Comparison of ENCODE assay signal across 14 mouse cellular contexts in the genomic region with DNA sequence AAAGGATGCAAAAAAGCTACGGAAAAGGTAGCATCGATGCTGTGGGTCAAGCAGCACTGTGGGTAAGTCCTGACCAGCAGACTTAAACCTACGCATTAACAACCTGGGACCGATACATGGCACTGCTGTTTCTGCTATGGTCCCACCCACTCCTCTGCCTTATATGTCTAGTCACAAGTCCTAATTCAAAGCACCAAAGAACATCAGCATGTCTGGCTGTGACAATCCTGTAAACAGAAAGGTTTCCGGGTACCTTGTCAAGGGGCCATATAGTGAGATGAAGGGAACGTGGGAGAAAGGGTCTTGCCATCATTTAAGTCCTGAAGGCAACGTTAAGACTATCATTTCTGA.
A peak's percentile ranks its signal among the peaks of the same experiment; 100 is the strongest.
DNase-seq lines count a peak whose midpoint lies in the region; ATAC-seq and TF ChIP-seq lines count a peak whose summit lies in the region.
"Had no signal": no experiment of that assay in that cellular context is flagged by ENCODE, and none has a peak within 500 bp of the region (broad histone marks: within the 10 kb centered on the region; RNA-seq: fewer than 3 reads in every experiment).

No protein-coding gene starts in this region.

- H3K27me3 ChIP-seq in hindbrain, embryonic 13.5 days, result no peaks in the 10 kb centered on the region
- no peaks in the 10 kb centered on the region for H3K27me3 ChIP-seq in hindbrain, embryonic 10.5 days (ENCODE audit: insufficient read depth, poor library complexity, severe bottlenecking)
- no peaks in the 10 kb centered on the region for H3K27me3 ChIP-seq in hindbrain, embryonic 15.5 days
- H3K27me3 ChIP-seq in midbrain, embryonic 14.5 days (ENCODE audit: control insufficient read depth, insufficient read depth, low read length), result no peaks in the 10 kb centered on the region

- no peak overlapping the region for H3K9ac ChIP-seq in hindbrain, embryonic 13.5 days
- no peak overlapping the region for H3K9ac ChIP-seq in hindbrain, embryonic 15.5 days
- H3K9ac ChIP-seq in midbrain, embryonic 14.5 days (replicated peaks; ENCODE audit: low read length), result no peak overlapping the region

- TF ChIP-seq POLR2A in cortical plate, adult 2 months (IDR thresholded peaks at IDR 0.05; ENCODE audit: extremely low read depth, insufficient read depth, low read length), result no peak

- no peak for DNase-seq in hindbrain, embryonic 10.5 days (ENCODE audit: low spot score)
- no peak for DNase-seq in midbrain, embryonic 14.5 days
- no peak for DNase-seq in gastrocnemius, postnatal 10 days
- DNase-seq in retina, postnatal 1 day, result no peak
- no peak for DNase-seq in kidney, adult 11 months
- DNase-seq: cerebellum, adult 18-20 months; heart, adult 18-20 months; kidney, adult 9 months; lung, adult 2 months had no signal

- H3K9me3 ChIP-seq in hindbrain, embryonic 13.5 days, result no peaks in the 10 kb centered on the region
- H3K9me3 ChIP-seq in hindbrain, embryonic 10.5 days, result no peaks in the 10 kb centered on the region
- H3K9me3 ChIP-seq in hindbrain, embryonic 15.5 days, result no peaks in the 10 kb centered on the region
- H3K9me3 ChIP-seq in midbrain, embryonic 14.5 days (ENCODE audit: control insufficient read depth, low read length), result no peaks in the 10 kb centered on the region

- WGBS in hindbrain, embryonic 13.5 days, result 88% methylated on average over 7 of the region's 7 CpGs
- WGBS in hindbrain, embryonic 10.5 days, result 93% methylated on average over 7 of the region's 7 CpGs
- 84% methylated on average over 7 of the region's 7 CpGs for WGBS in hindbrain, embryonic 15.5 days
- WGBS in midbrain, embryonic 14.5 days, result 88% methylated on average over 7 of the region's 7 CpGs

- no peak for ATAC-seq in hindbrain, embryonic 13.5 days (ENCODE audit: low FRiP score)
- ATAC-seq in hindbrain, embryonic 15.5 days (ENCODE audit: low FRiP score, low read depth), result no peak
- ATAC-seq in midbrain, embryonic 14.5 days (ENCODE audit: low FRiP score, low TSS enrichment), result no peak
- ATAC-seq: activated CD4-positive, CD25-positive, alpha-beta regulatory T cell, adult 4 months had no signal

- H3K27ac ChIP-seq in hindbrain, embryonic 13.5 days, result peak overlapping the region; percentile 76
- H3K27ac ChIP-seq in hindbrain, embryonic 10.5 days, result no peak overlapping the region
- H3K27ac ChIP-seq in cortical plate, adult 2 months (ENCODE audit: insufficient read depth, low read length), result 0 out of 2 replicates have a peak overlapping the region, but pooled peaks have one; percentile 18
- H3K27ac ChIP-seq in hindbrain, embryonic 15.5 days (replicated peaks), result peak overlapping the region; percentile 61
- peak overlapping the region; percentile 75 for H3K27ac ChIP-seq in midbrain, embryonic 14.5 days (replicated peaks; ENCODE audit: low read depth, low read length)

- H3K4me2 ChIP-seq in hindbrain, embryonic 13.5 days, result no peak overlapping the region
- H3K4me2 ChIP-seq in hindbrain, embryonic 15.5 days, result no peak overlapping the region
- no peak overlapping the region for H3K4me2 ChIP-seq in midbrain, embryonic 14.5 days (ENCODE audit: low read length)

- H3K4me3 ChIP-seq in hindbrain, embryonic 13.5 days, result no peak overlapping the region
- no peak overlapping the region for H3K4me3 ChIP-seq in hindbrain, embryonic 10.5 days
- no peak overlapping the region for H3K4me3 ChIP-seq in cortical plate, adult 2 months (ENCODE audit: insufficient read depth, low read length)
- H3K4me3 ChIP-seq in hindbrain, embryonic 15.5 days, result no peak overlapping the region
- no peak overlapping the region for H3K4me3 ChIP-seq in midbrain, embryonic 14.5 days (replicated peaks; ENCODE audit: low read depth, low read length)
- H3K4me3 ChIP-seq: myocyte had no signal

- TF ChIP-seq CTCF in cortical plate, adult 2 months (IDR thresholded peaks at IDR 0.05; ENCODE audit: extremely low read depth, insufficient read depth, low read length), result no peak

- peaks cover 49% of the 10 kb centered on the region for H3K36me3 ChIP-seq in hindbrain, embryonic 13.5 days
- H3K36me3 ChIP-seq in hindbrain, embryonic 10.5 days, result peaks cover 20% of the 10 kb centered on the region
- H3K36me3 ChIP-seq in hindbrain, embryonic 15.5 days, result peaks cover 39% of the 10 kb centered on the region
- peaks cover 26% of the 10 kb centered on the region for H3K36me3 ChIP-seq in midbrain, embryonic 14.5 days (ENCODE audit: control insufficient read depth, insufficient read depth, low read length)

- peaks cover 19% of the 10 kb centered on the region for H3K4me1 ChIP-seq in hindbrain, embryonic 13.5 days (replicated peaks)
- H3K4me1 ChIP-seq in hindbrain, embryonic 10.5 days (replicated peaks), result peaks cover 10% of the 10 kb centered on the region
- H3K4me1 ChIP-seq in cortical plate, adult 2 months (ENCODE audit: control insufficient read depth, insufficient read depth, low read length), result peaks cover 13% of the 10 kb centered on the region
- peaks cover 19% of the 10 kb centered on the region for H3K4me1 ChIP-seq in hindbrain, embryonic 15.5 days (replicated peaks)
- peaks cover 18% of the 10 kb centered on the region for H3K4me1 ChIP-seq in midbrain, embryonic 14.5 days (ENCODE audit: control insufficient read depth, insufficient read depth, low read length)
